Mouse (Mus musculus): ENCODE measurements around the gene Rpl9-ps1. TPM values are rescaled to one million over a fixed set of nuclear protein-coding genes. Genes with fewer than 3 reads are reported as not detected.

Gene Rpl9-ps1
- polyA plus RNA-seq, 1 experiment: not detected

DNA sequence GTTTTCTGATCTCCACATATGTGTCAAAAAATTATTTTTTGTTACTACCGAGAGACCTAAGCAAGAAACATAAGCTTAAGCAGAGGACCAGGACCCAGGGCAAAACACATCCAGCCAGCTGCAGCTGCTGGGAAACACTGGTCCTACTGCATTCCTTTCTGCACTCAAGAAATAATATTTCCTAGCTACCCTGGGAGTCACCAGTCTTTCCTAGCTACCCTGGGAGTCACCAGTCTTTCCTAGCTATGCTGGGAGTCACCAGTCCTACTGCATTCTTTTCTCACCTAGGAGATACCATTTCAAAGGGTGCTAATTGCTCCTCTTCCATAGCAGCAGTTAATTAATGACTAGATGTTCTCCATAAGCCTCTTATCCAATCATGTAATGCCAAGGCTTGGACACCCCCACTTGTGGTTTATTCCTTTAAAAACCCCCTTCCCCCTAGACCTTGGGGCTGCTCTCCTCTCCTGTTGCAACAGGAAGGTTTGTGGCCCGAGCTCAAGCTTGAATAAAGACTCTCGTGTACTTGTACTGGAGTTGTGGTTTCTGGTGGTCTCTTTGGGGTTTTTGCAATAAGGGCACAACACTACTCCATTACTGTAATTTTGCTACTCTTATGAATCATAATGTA, 47.1 kb downstream of the Rpl9-ps1 start:
- Histone ChIP-seq H3K4me1 (ENCODE audit: control insufficient read depth, insufficient read depth, insufficient read length) (peaks cover 4% of the 10 kb centered on the region; the same call in 1 of the 2 replicates), H3K36me3 (ENCODE audit: control insufficient read depth, insufficient read depth, low read length) (no peaks in the 10 kb centered on the region), H3K27ac (ENCODE audit: insufficient read depth, low read length) (no peak overlapping the region), H3K27me3 (ENCODE audit: control insufficient read depth, insufficient read depth, low read length) (no peaks in the 10 kb centered on the region), H3K4me3 (ENCODE audit: extremely low read depth, insufficient read depth, insufficient read length) (no peak overlapping the region)
- no peak for DNase-seq (ENCODE audit: low read depth in 1 of 2, low spot score in 2 of 2)
- WGBS: 75% methylated on average over 3 of the region's 3 CpGs
- TF ChIP-seq POLR2A (IDR thresholded peaks at IDR 0.05; ENCODE audit: low read depth, low read length) (no peak), CTCF (IDR thresholded peaks at IDR 0.05; ENCODE audit: extremely low read depth, insufficient read depth, insufficient read length, insufficient replicate concordance) (no peak)

DNA sequence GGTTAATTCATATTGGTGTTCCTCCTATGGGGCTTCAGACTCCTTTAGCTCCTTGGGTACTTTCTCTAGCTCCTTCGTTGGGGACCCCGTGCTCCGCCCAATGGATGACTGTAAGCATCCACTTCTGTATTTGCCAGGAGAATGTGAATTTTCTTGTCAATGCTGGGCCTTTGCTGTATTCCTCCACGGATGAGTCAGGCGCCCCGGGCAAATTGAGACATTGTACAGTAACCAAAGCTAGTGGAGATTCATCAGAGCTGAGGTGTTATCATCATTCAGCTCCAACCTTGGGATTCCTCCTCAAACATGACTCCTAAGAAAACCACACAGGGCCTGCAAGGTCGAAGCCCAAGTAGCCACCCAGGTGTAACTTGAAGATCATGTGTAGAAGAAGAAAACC, 47.6 kb downstream of the Rpl9-ps1 start:
- H3K36me3 ChIP-seq (ENCODE audit: control insufficient read depth, insufficient read depth, low read length): no peaks in the 10 kb centered on the region
- no peaks in the 10 kb centered on the region for H3K27me3 ChIP-seq (ENCODE audit: control insufficient read depth, insufficient read depth, low read length)
- no peak overlapping the region for H3K27ac ChIP-seq (ENCODE audit: insufficient read depth, low read length)
- H3K4me3 ChIP-seq (ENCODE audit: extremely low read depth, insufficient read depth, insufficient read length): no peak overlapping the region
- WGBS: 96% methylated on average over 7 of the region's 7 CpGs
- DNase-seq (ENCODE audit: low read depth in 1 of 2, low spot score in 2 of 2): no peak
- no peak for TF ChIP-seq CTCF (IDR thresholded peaks at IDR 0.05; ENCODE audit: extremely low read depth, insufficient read depth, insufficient read length, insufficient replicate concordance)
- no peak for TF ChIP-seq POLR2A (IDR thresholded peaks at IDR 0.05; ENCODE audit: low read depth, low read length)
- peaks cover 7% of the 10 kb centered on the region; the same call in 1 of the 2 replicates for H3K4me1 ChIP-seq (ENCODE audit: control insufficient read depth, insufficient read depth, insufficient read length)

- DNase-seq (ENCODE audit: low read depth in 1 of 2, low spot score in 2 of 2): peak in 1 of 2 experiments; percentile 33
- Histone ChIP-seq H3K27me3 (ENCODE audit: control insufficient read depth, insufficient read depth, low read length) (no peaks in the 10 kb centered on the region), H3K27ac (ENCODE audit: insufficient read depth, low read length) (no peak overlapping the region), H3K36me3 (ENCODE audit: control insufficient read depth, insufficient read depth, low read length) (no peaks in the 10 kb centered on the region), H3K4me1 (ENCODE audit: control insufficient read depth, insufficient read depth, insufficient read length) (peaks cover 10% of the 10 kb centered on the region; the same call in 1 of the 2 replicates), H3K4me3 (ENCODE audit: extremely low read depth, insufficient read depth, insufficient read length) (no peak overlapping the region)
- 58% methylated on average over 7 of the region's 7 CpGs for WGBS
- TF ChIP-seq POLR2A (IDR thresholded peaks at IDR 0.05; ENCODE audit: low read depth, low read length): no peak
- TF ChIP-seq CTCF (IDR thresholded peaks at IDR 0.05; ENCODE audit: extremely low read depth, insufficient read depth, insufficient read length, insufficient replicate concordance): no peak
Observed at GRCm38 (mm10) chr11:83595669-83596455, 49.6 kb downstream of the Rpl9-ps1 start.

Other genes with a start within 250 kb of the Rpl9-ps1 start
- gene Rasl10b, start 236.5 kb downstream of the Rpl9-ps1 start, polyA plus RNA-seq (2012; rRNA removed): 0.34 and 0.64 TPM in 2 replicates
- gene Gas2l2, start 216.2 kb downstream of the Rpl9-ps1 start, polyA plus RNA-seq (2012; rRNA removed): not detected in 2 replicates
- gene 1700020L24Rik, start 207.9 kb downstream of the Rpl9-ps1 start, polyA plus RNA-seq (2012; rRNA removed): 1.3 and 2.1 TPM in 2 replicates
- gene Mmp28, start 182.6 kb downstream of the Rpl9-ps1 start, polyA plus RNA-seq (2012; rRNA removed): 6.3 and 6.4 TPM in 2 replicates
- 8.9 and 11.0 TPM in 2 replicates for gene Taf15, start 172.5 kb downstream of the Rpl9-ps1 start, polyA plus RNA-seq (2012; rRNA removed)
- 0.18 and 0.21 TPM in 2 replicates for gene Heatr9, start 123.4 kb downstream of the Rpl9-ps1 start, polyA plus RNA-seq (2012; rRNA removed)
- gene Ccl5, start 115.1 kb downstream of the Rpl9-ps1 start, polyA plus RNA-seq (2012; rRNA removed): 519 and 769 TPM in 2 replicates
- gene Ccl9, start 67.0 kb downstream of the Rpl9-ps1 start, polyA plus RNA-seq (2012; rRNA removed): 3.5 TPM in 2 replicates
- 12.5 and 15.6 TPM in 2 replicates for gene Ccl6, start 52.5 kb downstream of the Rpl9-ps1 start, polyA plus RNA-seq (2012; rRNA removed)
- gene Ccl3, start 3.7 kb upstream of the Rpl9-ps1 start, polyA plus RNA-seq (2012; rRNA removed): 5.9 and 7.6 TPM in 2 replicates
- 3.8 and 5.1 TPM in 2 replicates for gene Ccl4, start 17.0 kb upstream of the Rpl9-ps1 start, polyA plus RNA-seq (2012; rRNA removed)
- 4.2 and 4.8 TPM in 2 replicates for gene Wfdc17, start 58.4 kb upstream of the Rpl9-ps1 start, polyA plus RNA-seq (2012; rRNA removed)
- gene Wfdc18, start 63.4 kb upstream of the Rpl9-ps1 start, polyA plus RNA-seq (2012; rRNA removed): not detected in 2 replicates
- gene Wfdc21, start 101.3 kb upstream of the Rpl9-ps1 start, polyA plus RNA-seq (2012; rRNA removed): 17.1 and 20.6 TPM in 2 replicates
- gene Heatr6, start 108.1 kb upstream of the Rpl9-ps1 start, polyA plus RNA-seq (2012; rRNA removed): 18.2 and 26.6 TPM in 2 replicates
- 0.40 and 0.63 TPM in 2 replicates for gene Hnf1b, start 204.4 kb upstream of the Rpl9-ps1 start, polyA plus RNA-seq (2012; rRNA removed)